Mouse (Mus musculus) lung, adult 2 months (tissue): ENCODE data around the gene Slc6a4.

Experiments
- CTCF ChIP-seq: fragments of 200-500 bp; IDR thresholded peaks from 2 replicates; pipeline ENCODE4 v1.5.1; 2011; ENCODE audit warnings: mild to moderate bottlenecking, low read length, control low read depth; ENCODE audit not compliant: insufficient read depth
- POLR2A ChIP-seq: fragments of 200-500 bp; IDR thresholded peaks from 2 replicates; pipeline ENCODE4 v1.6.1; 2011; ENCODE audit warnings: low read depth, mild to moderate bottlenecking, control low read depth, low read length, borderline replicate concordance; ENCODE audit errors: extremely low read depth

- TF ChIP-seq CTCF = no peak
- TF ChIP-seq POLR2A = no peak
Measured at GRCm38 (mm10) chr11:76997916-76998704, at the start of gene Slc6a4.
